Mouse (Mus musculus) lung, postnatal 0 days (tissue): Measurements from ENCODE around the gene Cmpk1. TPM values are rescaled to one million over a fixed set of nuclear protein-coding genes. Genes with fewer than 3 reads are reported as not detected.
"Not testable (repeated sequence)": the region's sequence is repeated elsewhere in the genome, so short reads cannot be mapped to it uniquely, and the experiment has no call there.

Experiments
- ATAC-seq: fragments of 200-750 bp; cut with Nextera tagmentation; 2 replicates; pipeline ENCODE4 v1.8.0; 2017; ENCODE audit warnings: moderate library complexity
- DNase-seq: peaks from one replicate; pipeline ENCODE4 v3.0.0-alpha.2; 2016; ENCODE audit warnings: low spot score
- H3K27ac ChIP-seq: fragments of 300-500 bp; sonication (generic); 2 replicates; pipeline ENCODE4 v1.5.1; 2014; ENCODE audit warnings: antibody characterized with exemption, mild to moderate bottlenecking, low read length, mixed read lengths
- H3K27me3 ChIP-seq: fragments of 300-500 bp; sonication (generic); replicated peaks from 2 replicates; pipeline ENCODE4 v1.6.1; 2014; ENCODE audit warnings: low read length, mixed read lengths; ENCODE audit not compliant: insufficient read depth
- H3K36me3 ChIP-seq: fragments of 300-500 bp; sonication (generic); 2 replicates; pipeline ENCODE4 v1.6.1; 2014; ENCODE audit warnings: low read length, mixed read lengths; ENCODE audit not compliant: insufficient read depth
- H3K4me1 ChIP-seq: fragments of 300-500 bp; sonication (generic); 2 replicates; pipeline ENCODE4 v1.6.1; 2014; ENCODE audit warnings: antibody characterized with exemption, low read depth, low read length, mixed read lengths; ENCODE audit not compliant: insufficient read depth
- H3K4me2 ChIP-seq: fragments of 300-500 bp; sonication (generic); replicated peaks from 2 replicates; pipeline ENCODE4 v1.6.1; 2014; ENCODE audit warnings: low read depth, mild to moderate bottlenecking, low read length, moderate library complexity, mixed read lengths
- H3K4me3 ChIP-seq: fragments of 300-500 bp; sonication (generic); 2 replicates; pipeline ENCODE4 v1.5.1; 2014; ENCODE audit warnings: low read depth, low read length
- H3K9ac ChIP-seq: fragments of 300-500 bp; sonication (generic); replicated peaks from 2 replicates; pipeline ENCODE4 v1.6.1; 2014; ENCODE audit warnings: low read depth, mild to moderate bottlenecking
- H3K9me3 ChIP-seq: fragments of 300-500 bp; sonication (generic); 2 replicates; pipeline ENCODE4 v1.6.1; 2016; ENCODE audit warnings: low read length, mixed read lengths
- CTCF ChIP-seq: IDR thresholded peaks from 2 replicates; pipeline ENCODE4 v1.5.1; 2016; ENCODE audit warnings: antibody characterized with exemption, mild to moderate bottlenecking
- EP300 ChIP-seq: IDR thresholded peaks from 2 replicates; pipeline ENCODE4 v1.6.1; 2016; ENCODE audit warnings: antibody characterized with exemption, mild to moderate bottlenecking, control low read depth
- WGBS: fragments of 180-500 bp; shearing (Covaris S2); extraction: QIAGEN DNeasy Blood & Tissue Kit; methylation state at CpG from one replicate; pipeline ENCODE4 v1.1.7; 2014; 5-methylcytosine and 5-hydroxymethylcytosine counted together
- polyA plus RNA-seq: library from polyadenylated mRNA; unstranded; fragments of >200 nt; fragmentation: Nextera tagmentation; extraction: Ambion mirVana; gene quantifications from 2 replicates; pipeline ENCODE4 v1.2.1, GENCODE M21; 2015

Cmpk1 gene
- polyA plus RNA-seq, 1 experiment from 2014 or later = 94.2 TPM

DNA sequence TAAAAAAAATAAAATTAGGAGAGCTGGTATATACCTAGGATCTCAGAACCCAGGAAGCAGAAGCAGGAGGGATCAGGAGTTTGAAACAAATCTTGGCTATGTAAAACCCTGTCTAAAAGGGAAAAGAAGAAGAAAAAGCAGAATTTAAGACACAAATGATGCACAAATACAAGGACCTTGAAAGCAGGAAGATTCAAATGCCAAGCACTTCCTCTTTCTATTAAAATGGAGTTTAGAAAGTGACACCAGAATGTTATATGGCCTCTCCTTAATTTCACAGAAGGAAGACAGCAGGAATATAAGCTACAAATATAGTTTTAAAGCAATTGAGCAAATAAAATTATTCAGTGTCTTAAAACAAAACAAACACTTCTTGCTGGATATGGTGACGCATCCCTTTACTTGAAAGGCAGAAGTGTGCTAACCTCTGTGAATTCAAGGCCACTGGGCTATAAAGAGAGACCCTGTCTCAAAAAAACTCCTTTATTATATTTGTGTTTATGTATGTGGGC is 13.8 kb downstream of the Cmpk1 start:
- Histone ChIP-seq H3K27ac (no peak overlapping the region), H3K4me2 (no peak overlapping the region), H3K4me1 (no peaks in the 10 kb centered on the region), H3K27me3 (no peaks in the 10 kb centered on the region), H3K9me3 (no peaks in the 10 kb centered on the region), H3K36me3 (no peaks in the 10 kb centered on the region), H3K4me3 (no peak overlapping the region), H3K9ac (no peak overlapping the region)
- ATAC-seq = no peak
- WGBS = 74% methylated on average over 1 of the region's 1 CpGs
- TF ChIP-seq EP300 = no peak
- no peak for TF ChIP-seq CTCF
- no peak for DNase-seq

DNA sequence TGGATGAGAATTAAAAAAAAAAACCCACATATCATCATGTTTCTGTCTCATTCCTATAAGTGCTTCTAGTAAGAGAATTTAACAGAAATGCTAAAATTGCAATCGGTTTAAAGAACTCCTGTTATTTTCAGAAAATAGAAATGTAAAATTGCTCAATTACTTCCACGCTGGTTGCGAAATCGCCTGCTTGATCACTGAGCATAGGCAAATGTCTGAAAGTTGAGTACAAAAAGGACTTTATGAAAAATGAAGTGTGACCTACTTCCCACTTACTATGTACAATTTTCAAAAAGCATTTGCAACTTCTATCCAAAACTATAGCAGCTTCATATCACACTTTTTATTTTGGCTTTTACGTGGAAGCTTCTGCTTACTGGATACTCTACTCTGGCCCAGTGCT is 16.3 kb downstream of the Cmpk1 start:
- DNase-seq (peak; percentile 85), ATAC-seq (no peak)
- H3K27ac ChIP-seq = no peak overlapping the region
- WGBS = 55% methylated on average over 5 of the region's 5 CpGs
- no peak overlapping the region for H3K4me3 ChIP-seq
- H3K9me3 ChIP-seq = no peaks in the 10 kb centered on the region
- H3K4me1 ChIP-seq = no peaks in the 10 kb centered on the region
- H3K36me3 ChIP-seq = peaks cover 9% of the 10 kb centered on the region; the same call in 1 of the 2 replicates
- no peaks in the 10 kb centered on the region for H3K27me3 ChIP-seq
- TF ChIP-seq EP300 = no peak
- no peak for TF ChIP-seq CTCF
- H3K9ac ChIP-seq = no peak overlapping the region
- no peak overlapping the region for H3K4me2 ChIP-seq

DNA sequence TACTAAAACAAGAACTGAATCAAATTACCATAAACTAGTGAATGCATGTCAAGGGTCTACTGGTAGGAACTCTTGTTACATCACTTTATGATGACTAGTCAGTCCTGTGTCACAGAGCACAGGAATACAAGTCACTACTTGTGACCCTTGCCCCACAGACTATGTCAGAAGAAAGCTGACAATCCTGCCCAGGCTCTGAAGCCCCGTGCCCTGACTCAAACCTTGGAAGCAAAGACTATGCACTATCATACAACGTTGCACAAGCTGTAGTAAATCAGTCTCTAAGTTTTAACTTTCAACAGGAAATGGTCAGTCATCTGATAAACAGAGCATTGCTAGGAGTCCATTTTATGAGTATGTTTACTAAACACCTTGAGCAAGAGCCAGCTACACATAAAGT is 26.2 kb downstream of the Cmpk1 start:
- not testable (repeated sequence) for H3K36me3 ChIP-seq, H3K9me3 ChIP-seq, H3K9ac ChIP-seq, ATAC-seq, H3K4me2 ChIP-seq, H3K4me3 ChIP-seq, DNase-seq, H3K27me3 ChIP-seq, H3K27ac ChIP-seq, H3K4me1 ChIP-seq
- 56% methylated on average over 2 of the region's 2 CpGs for WGBS

DNA sequence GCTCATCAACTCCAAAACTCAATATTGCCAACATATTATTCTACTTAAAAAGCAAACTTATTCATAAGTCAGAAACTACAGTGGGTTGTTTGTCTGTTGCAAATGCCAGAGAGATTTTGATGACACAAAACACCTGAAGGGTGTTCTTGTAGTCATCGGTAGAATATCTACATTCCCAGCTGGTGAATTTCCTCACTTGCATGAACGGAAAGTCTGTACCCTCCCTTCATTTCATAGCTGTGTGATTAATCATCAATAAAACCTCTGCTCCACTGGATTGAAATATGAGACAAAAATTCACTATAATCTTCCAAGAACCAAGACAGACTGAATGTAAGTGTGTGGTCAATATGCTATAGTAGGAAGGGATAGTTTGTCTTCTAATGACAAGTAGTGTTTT is 27.5 kb downstream of the Cmpk1 start:
- no peaks in the 10 kb centered on the region for H3K27me3 ChIP-seq
- WGBS = 77% methylated on average over 2 of the region's 2 CpGs
- no peak for ATAC-seq
- H3K4me2 ChIP-seq = no peak overlapping the region
- no peak overlapping the region for H3K4me3 ChIP-seq
- DNase-seq = no peak
- no peaks in the 10 kb centered on the region for H3K9me3 ChIP-seq
- no peaks in the 10 kb centered on the region for H3K4me1 ChIP-seq
- H3K27ac ChIP-seq = no peak overlapping the region
- 0 out of 2 replicates have a peak, but pooled peaks cover 5% of the 10 kb centered on the region for H3K36me3 ChIP-seq
- H3K9ac ChIP-seq = no peak overlapping the region
- TF ChIP-seq CTCF = no peak
- TF ChIP-seq EP300 = no peak

DNA sequence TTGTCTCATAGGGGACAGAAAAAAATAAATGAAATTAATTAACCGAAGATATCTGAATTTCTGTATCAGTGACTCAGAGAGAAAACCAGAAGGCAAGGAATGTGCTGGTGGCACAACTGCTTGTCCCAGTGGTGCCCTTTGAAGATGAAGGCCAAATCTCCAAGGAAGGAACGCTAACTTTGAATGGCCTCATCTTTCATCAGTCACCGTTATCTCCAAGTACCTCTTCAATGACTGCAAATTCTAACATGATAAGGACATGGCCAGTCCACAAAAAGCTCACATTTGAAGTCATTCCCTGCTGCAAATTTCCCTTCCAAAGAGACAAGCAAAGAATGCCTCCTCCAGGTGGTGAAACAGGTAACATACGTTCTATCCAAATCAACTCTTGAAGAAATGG is 28.3 kb downstream of the Cmpk1 start:
- no peak overlapping the region for H3K9ac ChIP-seq
- WGBS = 60% methylated on average over 4 of the region's 4 CpGs
- no peak overlapping the region for H3K4me3 ChIP-seq
- H3K36me3 ChIP-seq = 0 out of 2 replicates have a peak, but pooled peaks cover 5% of the 10 kb centered on the region
- no peaks in the 10 kb centered on the region for H3K9me3 ChIP-seq
- ATAC-seq = no peak
- no peak for DNase-seq
- TF ChIP-seq CTCF (no peak), EP300 (no peak)
- no peaks in the 10 kb centered on the region for H3K4me1 ChIP-seq
- no peak overlapping the region for H3K4me2 ChIP-seq
- no peaks in the 10 kb centered on the region for H3K27me3 ChIP-seq
- no peak overlapping the region for H3K27ac ChIP-seq

DNA sequence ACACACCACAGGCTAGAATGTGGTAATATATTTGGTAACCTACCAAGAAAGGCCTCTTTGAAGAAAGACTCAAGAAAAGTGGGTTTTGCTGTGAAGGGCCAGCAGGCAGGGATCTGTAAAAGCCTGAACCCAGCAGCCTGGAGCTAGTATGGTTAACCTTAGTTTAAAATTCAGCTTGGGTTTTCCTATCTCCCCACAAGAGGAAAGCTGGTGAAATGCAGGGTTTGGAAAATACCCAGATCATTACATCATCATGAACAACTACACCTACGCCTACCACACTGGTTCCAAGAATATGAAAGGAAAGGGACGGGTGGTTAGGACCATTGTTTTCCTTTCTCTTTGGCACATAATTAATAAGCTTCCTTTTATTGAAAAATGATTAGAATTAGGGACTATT is 28.8 kb downstream of the Cmpk1 start:
- Histone ChIP-seq H3K27ac (no peak overlapping the region), H3K36me3 (0 out of 2 replicates have a peak, but pooled peaks cover 5% of the 10 kb centered on the region), H3K4me3 (no peak overlapping the region), H3K4me1 (no peaks in the 10 kb centered on the region), H3K9ac (no peak overlapping the region), H3K27me3 (no peaks in the 10 kb centered on the region), H3K4me2 (no peak overlapping the region), H3K9me3 (no peaks in the 10 kb centered on the region)
- no peak for ATAC-seq
- DNase-seq = no peak
- WGBS = 61% methylated on average over 2 of the region's 2 CpGs
- TF ChIP-seq CTCF = no peak
- no peak for TF ChIP-seq EP300

DNA sequence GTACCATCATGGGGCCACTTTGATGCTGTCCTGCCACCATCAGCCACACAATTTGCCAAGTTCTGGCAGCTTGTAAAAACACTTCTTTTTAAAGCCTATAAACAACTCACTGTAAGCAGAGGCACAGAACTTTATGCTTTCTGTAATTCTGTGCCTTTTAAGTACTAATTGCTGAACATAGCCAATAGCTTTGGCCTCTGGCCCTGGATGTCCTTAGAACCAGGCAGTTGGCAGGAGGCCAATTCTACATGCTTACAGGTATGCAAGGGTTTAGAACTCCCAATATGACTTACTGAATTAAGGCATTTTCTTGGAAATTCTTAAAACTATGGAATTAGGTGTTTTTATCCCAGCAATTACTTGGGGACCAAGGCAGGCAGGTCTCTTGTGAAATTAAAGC is 29.6 kb downstream of the Cmpk1 start:
- no peak overlapping the region for H3K4me3 ChIP-seq
- no peak overlapping the region for H3K4me2 ChIP-seq
- no peaks in the 10 kb centered on the region for H3K4me1 ChIP-seq
- H3K9me3 ChIP-seq = no peaks in the 10 kb centered on the region
- DNase-seq (peak; percentile 16), ATAC-seq (no peak)
- no peak overlapping the region for H3K27ac ChIP-seq
- H3K27me3 ChIP-seq = no peaks in the 10 kb centered on the region
- TF ChIP-seq CTCF = no peak
- TF ChIP-seq EP300 = no peak
- H3K9ac ChIP-seq = no peak overlapping the region
- H3K36me3 ChIP-seq = 0 out of 2 replicates have a peak, but pooled peaks cover 5% of the 10 kb centered on the region
